Mouse (Mus musculus): ENCODE measurements around the gene Atxn7l2. TPM values are rescaled to one million over a fixed set of nuclear protein-coding genes. Genes with fewer than 3 reads are reported as not detected.

The Atxn7l2 gene
- polyA plus RNA-seq (2012; rRNA removed; ENCODE audit: low replicate concordance) = 11.8 and 14.4 TPM in 2 replicates

DNA sequence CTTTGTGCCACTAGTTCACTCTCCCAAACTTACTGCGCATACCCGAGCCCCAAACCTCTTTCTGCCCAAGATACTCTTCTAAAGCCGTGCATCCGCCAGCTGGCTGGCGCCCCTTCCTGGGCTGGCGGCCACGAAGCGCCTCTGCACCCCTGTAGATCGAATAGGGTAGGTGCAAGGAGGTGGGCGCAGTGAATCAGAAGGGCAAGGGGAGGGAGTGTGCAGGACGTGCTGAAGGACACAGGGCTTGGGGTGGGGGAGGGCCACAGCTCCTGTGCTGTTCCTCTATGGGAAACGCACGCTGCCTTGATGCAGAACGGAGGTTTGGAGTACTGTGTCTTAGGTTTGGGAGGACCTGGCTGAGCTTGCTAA is at the start of gene Atxn7l2:
Atxn7l2 (minus strand) TSS at position 164 of the 369 bp plus-strand sequence.

DNA sequence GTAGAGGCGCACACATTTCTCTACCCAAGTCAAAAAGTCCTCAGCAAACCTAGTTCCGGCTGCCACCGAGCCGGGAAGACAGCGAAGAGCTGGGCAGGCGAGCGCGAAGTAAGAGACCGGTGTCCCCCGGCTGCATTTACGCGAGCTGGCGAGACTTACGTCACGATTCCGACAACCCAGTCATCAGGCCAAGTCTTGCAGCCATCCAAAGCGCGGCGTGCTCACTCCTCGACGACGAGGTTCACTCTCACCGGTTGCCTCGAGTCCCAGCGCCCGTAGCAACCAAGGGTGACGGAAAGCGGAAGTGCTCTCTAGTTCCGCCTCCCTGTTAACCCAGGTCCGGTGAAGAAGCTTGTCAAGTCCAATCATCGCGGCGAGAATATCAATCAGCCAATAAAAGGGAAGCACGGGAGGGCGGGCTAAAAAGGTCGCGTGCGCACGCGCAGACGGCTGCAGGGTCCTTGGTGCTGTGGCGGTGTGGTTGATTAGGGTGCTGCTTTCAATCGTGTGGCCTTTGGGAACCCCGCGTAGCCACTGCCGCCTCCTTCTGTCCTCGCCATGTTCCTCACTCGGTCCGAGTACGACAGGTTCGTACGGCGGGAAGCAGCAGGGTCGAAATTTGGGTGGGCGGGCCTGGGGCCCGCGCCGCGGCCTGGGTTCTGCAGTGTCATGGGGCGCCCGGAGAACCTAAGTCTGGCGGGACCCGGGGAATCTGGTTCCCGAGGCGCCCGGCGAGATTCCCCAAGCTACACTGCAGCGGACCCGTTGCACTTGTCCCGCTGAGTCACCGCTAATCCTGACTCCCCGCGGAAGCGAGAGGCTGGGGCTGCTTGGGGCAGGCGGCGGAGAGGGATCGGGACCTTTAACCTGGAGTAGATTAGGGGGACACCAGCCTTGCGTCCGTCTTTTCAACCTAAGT is 46.2 kb upstream of the Atxn7l2 start, which contains the start of gene Psma5:
Psma5 (plus strand) TSS at position 208 of the 919 bp plus-strand sequence.

DNA sequence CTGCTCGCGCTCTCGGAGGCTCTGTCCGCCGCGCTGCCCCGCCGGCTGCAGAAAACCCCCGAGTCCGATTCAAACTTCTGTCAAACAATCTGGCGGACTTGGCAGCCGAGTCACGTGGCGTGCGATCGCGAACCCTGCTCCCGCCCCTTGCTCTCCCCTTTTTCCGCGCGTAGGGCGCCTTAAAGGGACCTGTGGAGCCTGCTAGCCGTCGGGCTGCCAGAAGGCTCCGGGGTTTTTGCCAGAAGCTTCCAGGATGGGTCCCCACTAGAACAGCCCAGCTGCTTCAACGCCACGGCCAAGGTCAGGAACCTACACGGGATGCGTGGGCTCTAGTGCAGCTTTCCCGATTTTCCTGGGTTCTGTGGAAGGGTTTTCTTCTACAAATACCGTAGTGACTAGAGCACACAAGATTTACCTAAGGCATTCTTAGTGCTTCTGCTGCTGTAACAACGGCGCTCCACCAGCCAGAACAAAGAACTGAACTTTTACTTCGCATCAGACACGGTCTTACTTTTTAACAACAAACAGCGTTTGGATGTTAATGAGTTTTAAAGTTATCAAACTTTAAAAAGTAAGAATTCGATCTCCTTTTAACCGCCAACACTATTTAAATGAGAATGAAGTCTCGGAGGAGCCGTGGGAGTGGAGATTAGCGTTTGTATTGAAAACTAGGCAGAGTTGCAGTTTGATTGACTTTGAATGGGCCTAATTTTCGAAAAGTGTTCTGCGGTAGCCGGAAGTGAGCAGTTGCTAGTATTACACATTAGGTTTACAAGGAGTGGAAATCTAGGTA is 16.0 kb upstream of the Atxn7l2 start, which contains the start of gene Sypl2:
Sypl2 (minus strand) TSS at position 91 of the 793 bp plus-strand sequence.

DNA sequence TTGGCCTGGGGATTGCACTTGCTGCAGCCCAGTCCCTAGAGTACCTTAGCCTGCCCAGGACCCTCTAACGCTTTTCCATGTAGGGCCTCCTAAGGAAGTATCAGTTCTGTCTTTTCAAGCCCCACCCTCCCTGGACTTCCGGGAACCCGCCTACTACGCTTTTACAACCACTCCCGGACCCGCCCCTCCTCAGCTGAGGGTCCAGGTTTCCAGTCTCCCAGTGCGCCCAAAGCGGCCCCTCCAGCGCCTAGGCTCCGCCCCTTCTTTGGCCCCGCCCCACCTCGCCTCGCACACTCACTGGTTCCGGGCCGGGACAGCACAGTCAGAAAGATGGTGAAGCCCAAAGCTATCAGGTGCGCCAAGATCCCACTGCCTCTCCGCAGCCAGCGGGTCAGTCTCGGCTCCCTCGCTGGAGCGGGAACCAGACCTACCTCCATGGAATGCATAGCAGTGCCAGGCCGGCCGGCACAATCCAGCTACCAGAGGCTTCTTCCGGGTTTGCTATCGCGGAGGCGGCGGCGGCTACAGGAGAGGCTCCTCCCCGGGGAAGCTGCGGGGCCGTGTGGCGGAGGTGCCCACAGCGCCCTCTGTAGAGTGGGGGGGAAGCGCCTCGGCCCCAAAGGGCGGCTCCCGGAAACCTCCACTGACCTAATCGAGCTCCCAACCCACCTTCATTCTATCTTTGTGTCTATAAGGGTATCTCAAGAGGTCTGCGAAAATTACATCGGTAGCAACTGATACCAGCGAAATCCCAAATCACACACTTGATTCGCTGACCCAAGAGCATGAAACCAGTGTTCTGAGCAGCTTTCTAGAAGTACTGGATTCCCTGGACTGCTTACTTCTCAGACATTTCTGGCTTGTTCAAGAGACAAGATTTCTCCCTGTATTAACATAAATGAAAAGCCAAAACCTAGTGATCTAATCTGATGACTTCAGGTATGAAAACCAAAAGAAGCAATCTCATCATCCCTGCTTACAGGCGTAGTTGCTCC is 10.1 kb downstream of the Atxn7l2 start, which contains the start of gene Cyb561d1:
Cyb561d1 (minus strand) TSS at position 884 of the 995 bp plus-strand sequence.

DNA sequence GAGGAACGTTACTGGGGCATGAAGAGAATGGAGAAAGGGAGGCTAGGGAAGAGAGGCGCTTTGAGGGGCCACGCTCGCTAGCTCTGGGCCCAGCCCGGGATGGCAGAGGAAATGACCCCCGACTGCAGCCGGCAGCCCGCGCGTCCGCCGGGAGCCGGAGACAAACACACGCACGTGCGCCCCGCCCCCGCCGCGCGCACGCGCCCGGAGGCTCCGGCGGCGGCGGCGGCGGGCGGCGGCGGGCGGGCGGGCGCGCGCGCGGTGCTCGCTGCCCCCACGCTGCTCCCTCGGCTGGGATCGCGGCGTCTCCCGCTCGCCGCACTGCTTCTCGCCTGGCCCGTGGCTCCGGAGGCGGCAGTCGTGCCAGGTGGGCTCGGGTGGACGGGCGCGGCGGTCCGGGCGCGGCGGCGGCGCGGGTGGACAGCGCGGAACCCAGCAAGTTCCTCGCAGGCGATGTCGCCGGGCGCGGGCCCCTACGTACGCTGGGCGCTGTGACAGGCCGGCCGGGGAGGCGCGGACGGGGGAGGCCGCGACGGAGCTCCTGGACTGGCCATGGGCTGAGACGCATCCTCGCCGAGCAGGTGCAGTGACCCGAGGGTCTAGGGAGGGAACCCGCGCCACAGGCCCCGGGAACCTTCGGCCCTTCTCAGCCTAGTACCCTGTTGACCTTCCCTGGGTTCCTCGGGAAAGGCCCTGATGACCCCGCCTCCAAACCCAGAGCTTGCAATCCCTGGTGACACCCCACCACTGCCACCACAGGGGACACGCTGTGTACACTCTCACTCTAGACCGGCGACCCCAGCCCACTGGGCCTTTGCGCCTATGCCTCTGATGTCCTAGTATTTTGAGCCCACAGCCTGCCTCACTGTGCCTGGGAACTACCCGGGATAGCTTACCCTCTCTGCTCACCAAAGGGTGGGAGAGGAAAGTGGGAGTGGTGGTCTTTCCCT is 24.4 kb downstream of the Atxn7l2 start, which contains the start of gene Amigo1:
Amigo1 (plus strand) TSS at position 238 of the 950 bp plus-strand sequence.

DNA sequence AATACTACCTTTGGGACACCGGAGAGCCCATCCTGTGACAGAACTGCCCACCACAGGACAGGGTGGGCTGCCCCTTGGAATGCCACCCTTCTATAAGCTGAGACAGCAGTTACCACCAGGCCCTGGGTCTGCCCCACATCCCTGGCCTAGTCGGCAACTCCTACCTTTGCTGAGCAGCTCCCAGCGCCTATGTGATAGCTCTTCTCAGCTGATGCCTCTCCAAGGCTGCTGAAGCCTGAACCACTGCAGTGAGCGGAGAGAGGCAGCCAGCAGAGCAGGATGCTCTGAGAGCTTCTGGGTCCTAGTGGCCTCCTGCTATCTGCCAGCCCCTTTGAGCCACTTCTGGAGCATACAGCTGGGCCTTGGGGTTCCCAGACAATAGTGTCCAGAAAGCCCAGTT is 56.1 kb downstream of the Atxn7l2 start, which contains the start of gene Gpr61:
Gpr61 (minus strand) TSS at position 227 of the 400 bp plus-strand sequence.

Other genes with a start within 250 kb of the Atxn7l2 start
- gene Gstm3, start 241.7 kb downstream of the Atxn7l2 start, polyA plus RNA-seq (2012; rRNA removed; ENCODE audit: low replicate concordance) = 1,815 and 2,207 TPM in 2 replicates
- 58.5 and 81.9 TPM in 2 replicates for gene Gstm2, start 224.5 kb downstream of the Atxn7l2 start, polyA plus RNA-seq (2012; rRNA removed; ENCODE audit: low replicate concordance)
- 1,678 and 2,863 TPM in 2 replicates for gene Gstm1, start 193.0 kb downstream of the Atxn7l2 start, polyA plus RNA-seq (2012; rRNA removed; ENCODE audit: low replicate concordance)
- gene Gstm4, start 166.0 kb downstream of the Atxn7l2 start, polyA plus RNA-seq (2012; rRNA removed; ENCODE audit: low replicate concordance) = 37.9 and 55.2 TPM in 2 replicates
- gene Ampd2, start 124.3 kb downstream of the Atxn7l2 start, polyA plus RNA-seq (2012; rRNA removed; ENCODE audit: low replicate concordance) = 98.1 and 166 TPM in 2 replicates
- 0.33 and 0.88 TPM in 2 replicates for gene Gnat2, start 118.1 kb downstream of the Atxn7l2 start, polyA plus RNA-seq (2012; rRNA removed; ENCODE audit: low replicate concordance)
- 6.3 and 6.4 TPM in 2 replicates for gene Gnai3, start 64.8 kb downstream of the Atxn7l2 start, polyA plus RNA-seq (2012; rRNA removed; ENCODE audit: low replicate concordance)
- not detected in 2 replicates for gene Gpr61, start 56.1 kb downstream of the Atxn7l2 start, polyA plus RNA-seq (2012; rRNA removed; ENCODE audit: low replicate concordance)
- 12.4 and 17.7 TPM in 2 replicates for gene Amigo1, start 24.6 kb downstream of the Atxn7l2 start, polyA plus RNA-seq (2012; rRNA removed; ENCODE audit: low replicate concordance)
- 7.8 and 8.4 TPM in 2 replicates for gene Cyb561d1, start 9.7 kb downstream of the Atxn7l2 start, polyA plus RNA-seq (2012; rRNA removed; ENCODE audit: low replicate concordance)
- 6.7 and 11.3 TPM in 2 replicates for gene Sypl2, start 15.7 kb upstream of the Atxn7l2 start, polyA plus RNA-seq (2012; rRNA removed; ENCODE audit: low replicate concordance)
- 12.8 and 19.8 TPM in 2 replicates for gene Psma5, start 46.0 kb upstream of the Atxn7l2 start, polyA plus RNA-seq (2012; rRNA removed; ENCODE audit: low replicate concordance)
- 22.8 and 35.5 TPM in 2 replicates for gene Sort1, start 73.1 kb upstream of the Atxn7l2 start, polyA plus RNA-seq (2012; rRNA removed; ENCODE audit: low replicate concordance)
- not detected in 2 replicates for gene Mybphl, start 154.0 kb upstream of the Atxn7l2 start, polyA plus RNA-seq (2012; rRNA removed; ENCODE audit: low replicate concordance)
- gene Psrc1, start 172.9 kb upstream of the Atxn7l2 start, polyA plus RNA-seq (2012; rRNA removed; ENCODE audit: low replicate concordance) = 2.9 and 5.2 TPM in 2 replicates
- gene Celsr2, start 204.6 kb upstream of the Atxn7l2 start, polyA plus RNA-seq (2012; rRNA removed; ENCODE audit: low replicate concordance) = 1.1 and 5.9 TPM in 2 replicates
- gene Sars, start 234.3 kb upstream of the Atxn7l2 start, polyA plus RNA-seq (2012; rRNA removed; ENCODE audit: low replicate concordance) = 21.2 and 23.1 TPM in 2 replicates